Mouse (Mus musculus) spleen, adult 2 months (tissue): ENCODE data around the gene 4930430F08Rik. TPM values are rescaled to one million over a fixed set of nuclear protein-coding genes. Genes with fewer than 3 reads are reported as not detected.

Source experiments
- DNase-seq, 2 experiments: peaks; one replicate each; pipeline versions ENCODE4 v3.0.0 to v3.0.0-alpha.2; 2012 to 2021; ENCODE audit warnings: low spot score in 2 of 2, low read depth in 1 of 2
- H3K27ac ChIP-seq: fragments of 200-500 bp; 2 replicates; pipeline ENCODE4 v1.5.1; 2012; ENCODE audit warnings: low read length, inconsistent platforms; ENCODE audit not compliant: insufficient read depth
- H3K27me3 ChIP-seq: fragments of 200-500 bp; 2 replicates; pipeline ENCODE4 v1.6.1; 2012; ENCODE audit warnings: mild to moderate bottlenecking, moderate library complexity, low read length, inconsistent platforms; ENCODE audit not compliant: control insufficient read depth, insufficient read depth
- H3K36me3 ChIP-seq: fragments of 200-500 bp; 2 replicates; pipeline ENCODE4 v1.6.1; 2012; ENCODE audit warnings: mild to moderate bottlenecking, low read length, inconsistent platforms; ENCODE audit not compliant: control insufficient read depth, insufficient read depth
- H3K4me1 ChIP-seq: fragments of 200-500 bp; 2 replicates; pipeline ENCODE4 v1.6.1; 2011; ENCODE audit warnings: inconsistent platforms; ENCODE audit not compliant: control insufficient read depth, insufficient read depth, insufficient read length
- H3K4me3 ChIP-seq: fragments of 200-500 bp; 2 replicates; pipeline ENCODE4 v1.5.1; 2011; ENCODE audit warnings: mild to moderate bottlenecking, inconsistent platforms; ENCODE audit not compliant: insufficient read depth, insufficient read length; ENCODE audit errors: extremely low read depth
- CTCF ChIP-seq: fragments of 200-500 bp; IDR thresholded peaks from 2 replicates; pipeline ENCODE4 v1.5.1; 2011; ENCODE audit warnings: mild to moderate bottlenecking, inconsistent platforms; ENCODE audit not compliant: insufficient read depth, insufficient read length, insufficient replicate concordance; ENCODE audit errors: extremely low read depth
- POLR2A ChIP-seq: fragments of 200-500 bp; IDR thresholded peaks from 2 replicates; pipeline ENCODE4 v1.6.1; 2011; ENCODE audit warnings: low read depth, low read length, inconsistent platforms
- WGBS: fragments of 180-500 bp; shearing (Covaris S2); methylation state at CpG from one replicate; pipeline ENCODE4 v1.1.7; 2018; 5-methylcytosine and 5-hydroxymethylcytosine counted together
- polyA plus RNA-seq: library from polyadenylated mRNA; depleted of rRNA; stranded (reverse); fragments of >200 nt; gene quantifications from 2 replicates; pipeline ENCODE4 v1.2.3, GENCODE M21; 2012; rRNA removed

Gene 4930430F08Rik
- polyA plus RNA-seq = 4.9 and 5.0 TPM in 2 replicates

- no peak for DNase-seq
- H3K4me3 ChIP-seq = no peak within 1 kb of the TSS
- H3K27ac ChIP-seq = no peak within 1 kb of the TSS
- 87% methylated on average over 1 of the region's 1 CpGs for WGBS
- no peaks in the 10 kb centered on the region for H3K27me3 ChIP-seq
- TF ChIP-seq POLR2A (no peak), CTCF (no peak)
- H3K36me3 ChIP-seq = no peaks in the 10 kb centered on the region
- 0 out of 2 replicates have a peak, but pooled peaks cover 2% of the 10 kb centered on the region for H3K4me1 ChIP-seq
Observed at GRCm38 (mm10) chr10:100590323-100590722, at the start of gene 4930430F08Rik, which contains the start of gene 1700017N19Rik. 4930430F08Rik (minus strand) TSS chr10:100590423. 1700017N19Rik (plus strand) TSS chr10:100590484.

- H3K36me3 ChIP-seq = no peaks in the 10 kb centered on the region
- 22% methylated on average over 20 of the region's 20 CpGs for WGBS
- H3K4me1 ChIP-seq = peaks cover 2% of the 10 kb centered on the region; the same call in 1 of the 2 replicates
- H3K27ac ChIP-seq = no peak overlapping the region
- DNase-seq = peak; percentile 14 to 18
- no peak overlapping the region for H3K4me3 ChIP-seq
- TF ChIP-seq CTCF (peak; percentile 63; the same call in 1 of the 2 replicates), POLR2A (no peak)
- H3K27me3 ChIP-seq = no peaks in the 10 kb centered on the region
Observed at GRCm38 (mm10) chr10:100629762-100630438, 39.7 kb upstream of the 4930430F08Rik start.

- Histone ChIP-seq H3K27me3 (no peaks in the 10 kb centered on the region), H3K4me1 (no peaks in the 10 kb centered on the region), H3K27ac (no peak overlapping the region), H3K4me3 (no peak overlapping the region), H3K36me3 (no peaks in the 10 kb centered on the region)
- DNase-seq = no peak
- TF ChIP-seq POLR2A = no peak
- 88% methylated on average over 3 of the region's 3 CpGs for WGBS
Observed at GRCm38 (mm10) chr10:100622494-100622893, 32.3 kb upstream of the 4930430F08Rik start.

- TF ChIP-seq CTCF (no peak), POLR2A (no peak)
- H3K27me3 ChIP-seq = no peaks in the 10 kb centered on the region
Observed at GRCm38 (mm10) chr10:100620040-100620439, 29.8 kb upstream of the 4930430F08Rik start.

GRCm38 (mm10) chr10:100619474-100619873, 29.3 kb upstream of the 4930430F08Rik start:
- 94% methylated on average over 7 of the region's 7 CpGs for WGBS
- H3K36me3 ChIP-seq = no peaks in the 10 kb centered on the region
- no peaks in the 10 kb centered on the region for H3K4me1 ChIP-seq
- no peaks in the 10 kb centered on the region for H3K27me3 ChIP-seq
- H3K4me3 ChIP-seq = no peak overlapping the region
- TF ChIP-seq CTCF = no peak
- TF ChIP-seq POLR2A = no peak
- DNase-seq = no peak
- H3K27ac ChIP-seq = no peak overlapping the region

More at GRCm38 (mm10) chr10:100620040-100620439, 29.8 kb upstream of the 4930430F08Rik start:
- DNase-seq = no peak
- no peaks in the 10 kb centered on the region for H3K4me1 ChIP-seq
- H3K36me3 ChIP-seq = no peaks in the 10 kb centered on the region
- 93% methylated on average over 12 of the region's 12 CpGs for WGBS
- H3K27ac ChIP-seq = no peak overlapping the region
- H3K4me3 ChIP-seq = no peak overlapping the region

GRCm38 (mm10) chr10:100617233-100617903, 27.1 kb upstream of the 4930430F08Rik start:
- Histone ChIP-seq H3K4me3 (no peak overlapping the region), H3K36me3 (no peaks in the 10 kb centered on the region), H3K27me3 (no peaks in the 10 kb centered on the region), H3K27ac (no peak overlapping the region), H3K4me1 (no peaks in the 10 kb centered on the region)
- no peak for TF ChIP-seq CTCF
- TF ChIP-seq POLR2A = no peak
- WGBS = 88% methylated on average over 6 of the region's 6 CpGs
- DNase-seq = no peak

GRCm38 (mm10) chr10:100604254-100604653, 14.0 kb upstream of the 4930430F08Rik start:
- no peaks in the 10 kb centered on the region for H3K4me1 ChIP-seq
- H3K36me3 ChIP-seq = no peaks in the 10 kb centered on the region
- no peak for DNase-seq
- 60% methylated on average over 2 of the region's 2 CpGs for WGBS
- H3K4me3 ChIP-seq = no peak overlapping the region
- TF ChIP-seq POLR2A (no peak), CTCF (no peak)
- no peaks in the 10 kb centered on the region for H3K27me3 ChIP-seq
- no peak overlapping the region for H3K27ac ChIP-seq
